Mouse (Mus musculus) telencephalon, adult 2 months (tissue): ENCODE results near the gene E330017A01Rik.

Source experiments
- DNase-seq: peaks from one replicate; pipeline ENCODE4 v3.0.0-alpha.2; 2011; ENCODE audit warnings: low read depth, low spot score

E330017A01Rik gene

GRCm38 (mm10) chr16:58663021-58663420 lies 24.5 kb upstream of the E330017A01Rik start:
- no peak for DNase-seq

- no peak for DNase-seq
Observed at GRCm38 (mm10) chr16:58662287-58662791, 23.8 kb upstream of the E330017A01Rik start.

GRCm38 (mm10) chr16:58661826-58662225 lies 23.3 kb upstream of the E330017A01Rik start:
- no peak for DNase-seq

- no peak for DNase-seq
Observed at GRCm38 (mm10) chr16:58658668-58659067, 20.1 kb upstream of the E330017A01Rik start.

- DNase-seq = no peak
Observed at GRCm38 (mm10) chr16:58656526-58656925, 18.0 kb upstream of the E330017A01Rik start.

GRCm38 (mm10) chr16:58655751-58656150 lies 17.2 kb upstream of the E330017A01Rik start:
- DNase-seq = no peak

GRCm38 (mm10) chr16:58649979-58650378 lies 11.4 kb upstream of the E330017A01Rik start:
- DNase-seq = no peak

GRCm38 (mm10) chr16:58638016-58638415 lies 523 bp downstream of the E330017A01Rik start:
- no peak for DNase-seq

- DNase-seq = no peak
Observed at GRCm38 (mm10) chr16:58637448-58637847, 1.1 kb downstream of the E330017A01Rik start.

- no peak for DNase-seq
Observed at GRCm38 (mm10) chr16:58635866-58636265, 2.7 kb downstream of the E330017A01Rik start.

- DNase-seq = no peak
Observed at GRCm38 (mm10) chr16:58629736-58630135, 8.8 kb downstream of the E330017A01Rik start.

- DNase-seq = no peak
Observed at GRCm38 (mm10) chr16:58628968-58629367, 9.6 kb downstream of the E330017A01Rik start.

- no peak for DNase-seq
Observed at GRCm38 (mm10) chr16:58628336-58628680, 10.2 kb downstream of the E330017A01Rik start.

- DNase-seq = no peak
Observed at GRCm38 (mm10) chr16:58627597-58628335, 10.8 kb downstream of the E330017A01Rik start.

- DNase-seq = no peak
Observed at GRCm38 (mm10) chr16:58623944-58624343, 14.6 kb downstream of the E330017A01Rik start.

GRCm38 (mm10) chr16:58623114-58623513 lies 15.4 kb downstream of the E330017A01Rik start:
- no peak for DNase-seq

- DNase-seq = no peak
Observed at GRCm38 (mm10) chr16:58622377-58622776, 16.2 kb downstream of the E330017A01Rik start.

- DNase-seq = no peak
Observed at GRCm38 (mm10) chr16:58617346-58617745, 21.2 kb downstream of the E330017A01Rik start.

GRCm38 (mm10) chr16:58616878-58617277 lies 21.7 kb downstream of the E330017A01Rik start, which contains the start of gene Gm813:
Gene Gm813 (minus strand): TSS chr16:58616978.
- no peak for DNase-seq

- no peak for DNase-seq
Observed at GRCm38 (mm10) chr16:58612969-58613368, 25.6 kb downstream of the E330017A01Rik start.

- no peak for DNase-seq
Observed at GRCm38 (mm10) chr16:58607101-58607500, 31.4 kb downstream of the E330017A01Rik start.

GRCm38 (mm10) chr16:58604680-58605079 lies 33.9 kb downstream of the E330017A01Rik start:
- DNase-seq = no peak

- DNase-seq = no peak
Observed at GRCm38 (mm10) chr16:58603831-58604230, 34.7 kb downstream of the E330017A01Rik start.
